Mouse (Mus musculus) gastrocnemius, adult 18-20 months (tissue): ENCODE results near the gene Cenpa. TPM values are rescaled to one million over a fixed set of nuclear protein-coding genes. Genes with fewer than 3 reads are reported as not detected.

Experiments used
- microRNA-seq: library from miRNA; unstranded; fragments of <30 nt; microRNA quantifications from one replicate; pipeline ENCODE4 v1.2.0, GENCODE M21; 2021
- total RNA-seq, 2 experiments: library from RNA; stranded (reverse); gene quantifications; 2 replicates each; pipeline ENCODE4 v1.2.3; 2021

The Cenpa gene
- total RNA-seq, 2 experiments from 2014 or later: 0.96 to 2.5 TPM

Small RNAs within 50 kb of the gene (microRNA-seq; reads per million reads assigned to microRNA genes)
- not detected for gene Mir5625

Other genes starting within 250 kb of the Cenpa start
- gene Otof, start 204.8 kb upstream of the Cenpa start, total RNA-seq: under 1 TPM; 0.07 to 0.19 TPM
- not detected for gene 1700001C02Rik, start 200.7 kb upstream of the Cenpa start, total RNA-seq
- not detected for gene Cib4, start 120.9 kb upstream of the Cenpa start, total RNA-seq
- gene Kcnk3, start 78.6 kb upstream of the Cenpa start, total RNA-seq: under 1 TPM; 0.18 to 0.59 TPM
- gene Slc35f6, start 18.8 kb upstream of the Cenpa start, total RNA-seq: 10 to 100 TPM; 11.3 to 11.9 TPM
- gene Dpysl5, start 44.8 kb downstream of the Cenpa start, total RNA-seq: 1 to 10 TPM in 1 of 2 experiments, under 1 TPM in 1; 0.62 to 1.3 TPM
- gene Mapre3, start 147.9 kb downstream of the Cenpa start, total RNA-seq: 10 to 100 TPM; 90.8 to 91.0 TPM
- 10 to 100 TPM; 28.8 to 29.7 TPM for gene Tmem214, start 201.2 kb downstream of the Cenpa start, total RNA-seq
- 1 to 10 TPM; 2.1 to 3.4 TPM for gene Agbl5, start 221.9 kb downstream of the Cenpa start, total RNA-seq
- gene Ost4, start 241.0 kb downstream of the Cenpa start, total RNA-seq: 100 to 1,000 TPM; 110 to 114 TPM
- 1 to 10 TPM; 2.5 to 4.4 TPM for gene Emilin1, start 246.6 kb downstream of the Cenpa start, total RNA-seq